Mouse (Mus musculus) E14TG2a.4 (cell line): ENCODE results near the gene Plcb1.

Experiments
- CTCF ChIP-seq: conservative IDR thresholded peaks from 2 replicates; pipeline ENCODE4 v1.5.1; 2014; ENCODE audit warnings: low read length
- POU5F1 ChIP-seq: IDR thresholded peaks from 2 replicates; pipeline ENCODE4 v1.6.1; 2014; ENCODE audit warnings: low read length, borderline replicate concordance

GRCm38 (mm10) chr2:135071349-135071748, 285.5 kb downstream of the Plcb1 start:
- TF ChIP-seq CTCF (no peak), POU5F1 (no peak)
